Mouse (Mus musculus) adrenal gland, postnatal 14 days (tissue): ENCODE results near the gene B230219D22Rik. TPM values are rescaled to one million over a fixed set of nuclear protein-coding genes. Genes with fewer than 3 reads are reported as not detected.
"Not testable (repeated sequence)": the region's sequence is repeated elsewhere in the genome, so short reads cannot be mapped to it uniquely, and the experiment has no call there.

Source experiments
- DNase-seq: peaks from one replicate; pipeline ENCODE4 v3.0.0; 2021; ENCODE audit warnings: mixed read lengths
- long read RNA-seq, 2 experiments: library from polyadenylated mRNA; stranded (forward); transcript quantifications; one replicate each; pipeline ENCODE4 v2.0.0; 2021
- total RNA-seq: library from RNA; stranded (reverse); gene quantifications from 2 replicates; pipeline ENCODE4 v1.2.3, GENCODE M21; 2021

B230219D22Rik gene
- 53.9 and 55.4 TPM in 2 replicates for total RNA-seq
- long read RNA-seq, experiment 1, full-length matches to known transcripts: 13 of 32 reads
- long read RNA-seq, experiment 1, partial matches to known transcripts: 1 of 32 reads
- long read RNA-seq, experiment 1, other reads (novel, unspliced or antisense): 18 of 32 reads
- long read RNA-seq, experiment 2, full-length matches to known transcripts: 14 of 27 reads
- long read RNA-seq, experiment 2, partial matches to known transcripts: 2 of 27 reads
- long read RNA-seq, experiment 2, other reads (novel, unspliced or antisense): 11 of 27 reads

DNA sequence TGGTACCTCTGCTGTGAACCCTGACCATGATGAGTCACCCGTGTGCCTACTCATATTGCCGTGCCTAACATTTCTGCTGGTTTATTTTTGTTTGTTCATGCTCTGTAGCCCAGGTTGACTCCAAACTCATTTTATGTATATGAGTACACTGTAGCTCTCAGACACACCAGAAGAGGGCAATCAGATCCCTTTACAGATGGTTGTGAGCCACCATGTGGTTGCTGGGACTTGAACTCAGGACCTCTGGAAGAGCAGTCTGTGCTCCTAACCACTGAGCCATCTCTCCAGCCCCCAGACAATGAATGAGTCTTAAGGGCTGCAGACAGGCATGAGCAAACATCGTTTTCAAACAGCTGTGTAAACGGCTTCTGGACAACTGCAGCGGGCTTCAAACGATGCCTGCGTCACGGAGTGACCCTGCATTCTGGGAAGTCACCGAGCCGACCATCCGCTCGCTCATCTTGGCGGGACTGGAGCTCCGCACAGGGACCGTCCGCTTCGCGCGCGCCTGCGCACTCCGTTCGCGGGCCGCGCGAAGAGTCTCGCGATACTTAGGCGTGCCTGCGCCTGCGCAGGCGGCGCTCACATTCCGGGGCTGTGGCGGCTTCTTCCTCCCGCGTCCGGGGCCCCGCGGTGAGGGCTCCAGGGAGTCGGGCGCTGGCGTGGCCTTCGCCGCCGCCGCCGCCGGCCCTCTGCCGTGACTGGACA, at the start of gene B230219D22Rik:
Gene B230219D22Rik (plus strand): TSS at position 590 of the 708 bp plus-strand sequence.
- DNase-seq: peak; percentile 94

DNA sequence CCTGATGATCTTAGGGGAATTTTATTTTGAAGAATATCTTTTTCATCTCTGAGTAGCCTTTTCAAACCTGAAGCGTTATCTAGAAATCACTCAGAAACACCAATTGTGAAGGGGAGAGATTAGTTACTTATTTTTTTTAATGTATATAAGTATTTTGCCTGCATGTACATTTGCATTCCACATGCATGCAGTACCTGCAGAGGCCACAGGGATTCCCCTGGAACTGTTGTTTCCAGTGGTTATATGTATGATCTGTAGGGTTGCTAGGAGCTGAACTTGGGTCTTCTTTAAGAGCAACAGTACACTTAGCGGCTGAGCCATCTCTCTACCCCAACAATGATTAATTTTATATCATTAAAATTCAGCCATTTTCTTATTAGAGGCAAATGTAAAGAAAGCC, 48.4 kb upstream of the B230219D22Rik start:
- no peak for DNase-seq

DNA sequence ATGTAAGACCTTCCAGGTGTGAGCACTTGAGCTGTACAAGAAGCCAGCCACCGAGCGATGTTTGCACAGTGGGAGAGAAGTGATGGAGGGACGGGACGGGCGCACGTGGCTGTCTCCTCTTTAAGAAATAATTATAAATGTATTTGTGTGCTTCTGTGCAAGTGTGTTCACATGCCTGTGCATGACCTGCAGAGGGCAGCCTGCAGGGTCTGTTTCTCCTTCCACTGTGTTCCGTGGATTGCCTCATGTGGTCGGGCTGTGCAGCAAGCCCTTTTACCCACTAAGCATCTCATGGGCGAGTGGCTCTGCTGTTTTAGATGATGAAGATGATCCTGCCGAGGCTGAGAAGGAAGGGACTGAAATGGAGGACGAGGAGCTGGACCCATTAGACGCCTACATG, 42.8 kb upstream of the B230219D22Rik start:
- DNase-seq: no peak

DNA sequence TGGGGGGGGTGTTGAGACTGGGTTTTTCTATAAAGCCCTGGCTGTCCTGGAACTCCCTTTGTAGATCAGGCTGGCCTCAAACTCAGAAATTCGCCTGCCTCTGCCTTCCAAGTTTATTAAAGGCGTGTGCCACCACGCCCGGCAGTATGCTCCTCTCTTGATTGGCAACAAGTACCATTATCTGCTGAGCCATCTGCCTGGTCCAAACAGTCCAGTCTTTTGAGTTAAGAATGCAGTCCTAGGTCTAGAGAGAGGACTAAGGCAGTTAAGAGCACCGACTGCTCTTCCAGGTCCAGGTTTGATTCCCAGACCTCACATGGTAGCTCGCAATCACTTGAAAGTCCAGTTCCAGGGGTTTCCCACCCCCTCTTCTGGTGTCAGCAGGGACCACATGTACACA, 41.9 kb upstream of the B230219D22Rik start:
- no peak for DNase-seq

DNA sequence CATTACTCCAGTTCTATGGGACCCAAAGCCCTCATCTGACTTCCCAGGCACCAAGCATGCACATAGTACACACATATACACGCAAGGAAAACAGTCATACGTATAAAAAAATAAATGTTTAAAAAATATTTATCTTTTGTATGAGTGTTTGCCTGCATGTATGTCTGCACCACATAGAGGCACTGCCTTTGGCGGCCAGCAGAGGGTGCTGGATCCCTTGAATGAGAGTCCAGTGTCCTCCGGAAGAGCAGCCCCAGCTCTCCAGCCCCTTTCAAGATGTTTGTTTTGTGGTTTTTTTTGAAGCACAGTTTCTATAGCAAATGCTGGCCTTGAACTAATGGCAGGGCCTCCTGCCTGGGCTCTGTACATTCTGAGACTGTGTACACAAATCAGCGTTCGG, 24.4 kb upstream of the B230219D22Rik start:
- peak; percentile 73 for DNase-seq

DNA sequence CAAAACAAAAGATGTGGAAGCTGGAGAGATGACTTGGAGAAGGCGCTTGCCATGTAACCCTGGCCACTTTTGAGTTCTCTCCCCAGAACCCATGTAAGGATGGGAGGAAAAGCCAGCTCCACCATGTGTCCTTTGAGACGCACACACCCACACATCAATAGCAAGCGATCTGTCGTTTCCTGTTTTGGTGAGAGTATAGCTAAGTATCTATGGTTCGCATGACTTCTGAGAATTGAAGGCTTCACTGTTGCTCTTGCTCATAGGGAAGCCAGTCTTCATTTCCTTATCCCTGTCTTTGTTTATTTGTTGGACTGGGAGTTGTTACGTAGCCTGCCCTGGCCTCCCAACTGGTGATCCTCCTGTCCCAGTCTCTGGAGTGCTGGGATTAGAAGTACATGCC, 20.2 kb upstream of the B230219D22Rik start:
- DNase-seq: no peak

DNA sequence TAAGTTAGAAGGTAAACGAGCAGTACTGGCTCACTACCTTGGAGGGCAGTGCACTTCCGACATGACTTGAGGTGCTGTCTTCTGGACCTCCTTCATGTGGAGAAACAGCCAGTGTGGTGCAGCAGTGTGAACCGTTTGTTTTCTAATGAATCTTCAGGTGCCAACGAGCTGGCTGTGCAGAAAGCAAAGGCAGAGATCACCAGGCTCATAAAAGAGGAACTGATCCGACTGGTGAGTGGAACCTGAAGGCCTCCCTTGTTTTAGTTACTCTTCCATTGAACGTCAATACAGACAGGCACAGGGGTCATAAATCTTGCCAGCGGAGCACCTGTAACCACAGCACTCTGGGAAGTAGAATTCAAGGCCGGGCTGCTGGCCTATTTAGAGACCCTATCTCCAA, 15.6 kb upstream of the B230219D22Rik start:
- DNase-seq: no peak

DNA sequence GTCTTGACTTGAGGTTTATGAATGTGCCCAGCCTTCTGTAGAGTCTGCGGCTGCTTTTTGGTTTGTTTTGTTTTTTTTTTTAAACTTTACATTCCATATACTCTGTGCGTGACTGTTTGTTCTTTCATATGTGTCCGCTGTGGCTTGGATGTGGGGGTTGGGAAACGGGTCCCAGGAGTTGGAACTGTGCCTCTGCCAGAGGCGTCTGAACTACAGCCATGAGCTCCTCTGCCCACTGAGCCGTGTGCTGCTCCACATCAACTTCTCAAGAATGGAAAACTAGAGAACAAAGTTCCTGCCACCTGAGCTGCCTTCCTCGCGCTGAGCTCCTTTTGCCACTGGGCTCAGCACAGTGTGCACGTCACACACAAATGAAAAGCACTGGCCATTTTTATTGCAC, 10.7 kb upstream of the B230219D22Rik start:
- no peak for DNase-seq

DNA sequence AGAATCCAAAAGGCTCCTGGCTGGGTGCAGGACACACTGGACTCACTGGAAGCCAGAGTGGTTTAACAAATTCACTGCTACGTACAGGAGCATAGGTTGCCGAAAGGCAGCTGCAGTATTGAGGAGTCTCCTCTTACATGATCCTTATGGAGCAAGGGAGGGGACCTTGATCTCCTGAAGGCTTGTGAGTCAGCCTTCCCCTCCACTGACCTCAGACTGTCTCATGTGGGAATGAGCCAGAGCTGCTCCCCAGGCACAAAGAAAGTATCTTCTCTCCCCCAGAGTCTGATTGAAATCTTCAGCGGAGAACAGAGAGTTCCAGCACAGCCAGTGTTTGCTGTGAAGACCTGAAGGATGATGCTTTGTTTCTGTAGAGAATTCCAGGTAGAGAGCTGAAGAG, 9.3 kb upstream of the B230219D22Rik start:
- DNase-seq: peak; percentile 34

DNA sequence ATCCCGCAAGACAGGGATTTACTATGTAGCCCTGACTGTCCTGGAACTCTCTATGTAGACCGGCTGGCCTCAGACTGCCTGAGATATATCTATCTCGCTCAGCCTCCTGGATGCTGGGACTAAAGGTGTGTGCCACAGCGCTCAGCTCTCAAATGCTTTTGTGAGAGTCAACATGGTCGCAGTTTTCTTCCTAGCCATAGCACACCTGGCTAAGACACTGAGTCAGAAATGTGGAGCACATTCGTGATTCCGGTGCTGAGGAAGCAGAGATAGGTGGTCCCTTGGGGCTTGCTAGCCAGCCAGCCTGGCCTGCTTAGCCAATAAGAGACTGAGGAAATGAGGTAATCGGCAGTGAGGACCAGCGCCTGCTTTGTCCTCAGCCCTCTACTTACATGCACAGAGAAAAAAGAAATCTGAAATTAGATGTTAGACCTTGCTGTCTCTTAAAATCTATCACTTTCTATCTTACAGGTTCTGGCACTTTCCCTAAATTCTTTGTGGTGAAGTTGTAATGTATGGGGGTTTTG, 6.8 kb upstream of the B230219D22Rik start:
- DNase-seq: no peak

DNA sequence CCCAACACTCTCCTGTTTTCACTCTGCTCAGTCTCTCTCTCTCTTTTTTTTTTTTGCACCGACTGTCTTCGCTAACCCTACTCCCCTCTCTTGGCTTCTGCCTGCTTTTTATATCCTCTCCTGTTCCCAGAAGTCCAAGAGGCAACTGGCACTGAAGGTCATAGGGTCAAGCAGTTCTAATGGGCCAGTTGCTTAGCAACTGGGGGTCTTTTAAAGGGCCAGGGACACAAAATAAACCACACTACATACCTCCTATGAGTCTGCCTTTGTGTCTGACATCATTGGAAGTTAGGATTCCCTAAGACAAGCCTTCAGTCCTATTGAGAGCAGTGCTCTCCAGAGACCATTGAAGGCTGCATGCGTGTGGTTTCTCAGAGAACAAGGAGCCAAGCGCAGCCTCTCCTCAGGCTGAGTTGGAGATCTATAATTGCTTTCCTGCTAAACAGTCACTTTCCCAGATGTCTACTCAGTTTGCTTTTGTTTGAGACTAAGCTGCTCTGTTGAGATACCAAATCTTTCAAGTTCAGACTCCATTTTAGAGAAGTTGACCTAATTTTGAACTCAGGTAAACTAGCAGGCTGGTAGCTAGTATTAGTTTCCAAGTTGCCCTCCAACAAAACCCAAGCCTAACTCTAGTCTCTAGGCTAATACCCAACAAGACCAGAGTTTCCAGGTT, 4.9 kb upstream of the B230219D22Rik start:
- DNase-seq: no peak

DNA sequence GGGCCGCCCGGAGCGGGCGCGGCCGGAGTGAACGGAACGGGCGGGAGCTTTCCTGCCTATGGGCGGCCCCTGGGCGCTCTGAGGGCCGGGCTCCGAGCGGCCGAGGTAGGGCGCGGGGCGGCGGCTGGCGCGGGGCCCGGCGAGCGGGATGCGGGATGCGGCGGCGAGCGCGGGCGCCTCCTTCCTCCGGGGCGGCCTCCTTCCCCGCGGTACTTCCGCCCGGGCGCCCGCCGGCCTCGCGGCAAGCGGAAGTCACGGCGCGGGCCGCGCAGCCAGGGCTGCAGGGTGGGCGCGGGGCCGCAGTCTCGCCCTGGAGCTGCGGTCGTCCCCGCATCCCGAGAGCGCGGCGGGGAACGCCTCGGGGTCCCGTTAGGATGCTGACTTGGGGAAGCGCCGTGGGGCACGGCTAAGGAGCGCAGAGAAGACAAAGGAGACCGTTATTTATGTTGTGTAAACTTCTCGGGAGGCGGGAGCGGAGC, 358 bp downstream of the B230219D22Rik start:
- peak; percentile 66 for DNase-seq

DNA sequence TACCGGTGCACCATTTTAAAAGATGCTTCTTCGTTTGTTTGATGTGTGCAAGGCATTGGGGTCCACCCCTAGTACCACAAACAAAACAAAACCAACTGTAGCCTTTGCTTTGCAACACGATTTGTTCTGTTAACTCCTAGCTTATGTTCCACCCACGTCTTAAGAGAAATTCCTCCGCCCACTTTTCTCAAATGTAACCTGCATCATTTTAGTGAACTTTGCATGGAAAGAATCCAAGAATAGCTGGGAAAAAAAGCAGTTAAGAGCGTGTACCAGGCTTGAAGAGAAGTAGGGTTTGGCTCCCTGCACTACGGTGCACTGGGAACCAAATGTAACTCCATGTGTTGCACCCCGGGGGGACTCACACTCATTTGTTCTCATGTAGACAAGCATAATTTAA, 1.2 kb downstream of the B230219D22Rik start:
- no peak for DNase-seq

DNA sequence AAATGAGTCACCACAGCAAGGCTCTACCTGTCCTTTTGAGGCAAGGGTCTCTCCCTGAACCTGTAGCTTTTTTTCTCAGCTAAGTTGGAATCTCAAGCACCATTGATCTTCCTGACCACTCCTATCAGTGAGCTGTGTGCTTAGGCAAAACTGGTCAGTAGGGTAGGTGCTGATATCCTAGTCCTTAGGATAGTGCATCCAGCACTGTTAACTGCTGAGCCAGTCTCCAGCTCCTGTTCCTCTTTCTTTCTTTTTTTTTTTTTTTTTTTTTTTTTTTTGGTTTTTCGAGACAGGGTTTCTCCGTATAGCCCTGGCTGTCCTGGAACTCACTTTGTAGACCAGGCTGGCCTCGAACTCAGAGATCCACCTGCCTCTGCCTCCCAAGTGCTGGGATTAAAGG, 3.1 kb downstream of the B230219D22Rik start:
- DNase-seq: not testable (repeated sequence)

DNA sequence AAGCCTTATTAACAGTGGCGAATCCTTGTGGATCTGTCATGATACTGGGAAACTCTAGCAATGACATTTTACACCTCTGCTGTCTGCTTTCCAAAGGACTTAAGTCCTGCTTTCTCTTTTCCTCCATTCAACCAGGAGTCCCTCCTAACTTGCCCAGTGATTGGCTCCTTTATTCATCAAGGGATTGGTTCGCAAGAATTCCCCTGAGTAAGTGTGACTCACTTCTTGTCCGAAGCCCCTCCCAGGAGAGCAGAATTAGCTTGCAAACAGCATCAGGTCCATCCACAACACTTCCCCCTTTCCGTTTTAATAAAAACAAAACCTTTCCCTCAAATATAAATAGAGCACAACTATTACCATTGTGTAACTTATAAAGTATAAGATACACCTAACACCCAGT, 11.4 kb downstream of the B230219D22Rik start:
- no peak for DNase-seq

DNA sequence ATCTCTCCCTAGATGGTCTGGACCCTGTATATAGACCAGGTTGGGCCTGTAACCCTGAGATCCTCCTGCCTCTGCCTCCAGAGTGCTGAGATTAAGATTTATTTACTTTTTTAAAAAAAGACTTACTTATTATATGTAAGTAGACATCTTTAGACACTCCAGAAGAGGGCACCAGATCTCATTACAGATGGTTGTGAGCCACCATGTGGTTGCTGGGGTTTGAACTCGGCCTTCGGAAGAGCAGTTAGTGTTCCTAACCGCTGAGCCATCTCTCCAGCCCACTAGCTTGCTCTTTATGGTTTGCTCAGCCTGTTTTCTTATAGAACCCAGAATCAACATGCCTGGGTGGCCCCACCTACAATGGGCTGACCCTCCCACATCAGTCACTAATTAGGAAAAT, 19.9 kb downstream of the B230219D22Rik start:
- DNase-seq: no peak

DNA sequence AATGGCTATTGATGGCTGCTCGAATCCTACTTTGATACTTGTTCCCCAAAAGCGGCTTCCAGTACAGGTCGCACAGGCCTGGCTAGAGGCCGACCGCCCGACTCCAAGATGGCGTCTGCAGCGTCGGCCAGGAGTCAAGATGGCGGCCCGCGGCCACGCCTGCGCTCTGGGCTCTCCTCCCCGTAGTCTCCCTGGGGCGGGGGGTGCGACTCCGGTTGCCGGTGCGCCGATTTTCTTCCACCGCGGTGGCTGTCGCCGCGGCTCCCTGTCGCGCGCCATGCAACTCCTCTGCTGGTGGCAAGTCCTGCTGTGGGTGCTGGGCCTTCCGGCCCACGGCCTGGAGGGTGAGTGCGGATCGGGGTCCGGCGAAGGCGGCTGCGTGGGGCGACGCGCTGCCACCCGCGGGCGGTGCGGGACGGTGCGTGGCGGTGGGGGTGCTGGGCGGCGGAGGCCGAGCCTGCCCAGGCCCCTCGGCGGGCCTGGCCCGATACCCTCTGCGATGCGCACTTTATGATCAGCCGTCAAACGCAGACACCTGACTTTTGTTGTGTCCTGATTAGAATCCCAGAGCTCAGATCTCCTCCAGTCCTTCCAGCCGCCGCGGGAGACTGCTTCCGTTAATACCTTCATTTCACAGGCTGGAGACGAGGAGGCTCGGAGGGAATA, 21.7 kb downstream of the B230219D22Rik start, which contains the start of gene Txndc15:
Gene Txndc15 (plus strand): TSS at position 150 of the 666 bp plus-strand sequence.
- DNase-seq: peak; percentile 94

DNA sequence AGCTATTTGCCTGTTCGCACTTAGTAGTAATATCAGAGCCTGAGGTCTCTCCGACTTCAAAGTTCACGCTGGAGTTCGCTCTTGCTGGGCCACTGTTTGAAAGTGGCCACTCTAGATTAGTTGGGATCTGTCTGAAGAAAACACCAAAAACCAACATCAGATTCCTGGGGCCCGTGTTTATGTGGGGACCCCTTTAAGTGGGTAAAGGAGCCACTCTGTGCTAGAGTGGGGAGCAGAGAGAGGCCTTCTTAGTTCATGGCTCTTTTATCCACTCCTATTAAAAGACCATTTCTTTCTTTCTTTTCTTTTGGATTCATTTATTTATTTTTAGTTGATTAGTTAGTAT, 22.2 kb downstream of the B230219D22Rik start:
- DNase-seq: no peak

DNA sequence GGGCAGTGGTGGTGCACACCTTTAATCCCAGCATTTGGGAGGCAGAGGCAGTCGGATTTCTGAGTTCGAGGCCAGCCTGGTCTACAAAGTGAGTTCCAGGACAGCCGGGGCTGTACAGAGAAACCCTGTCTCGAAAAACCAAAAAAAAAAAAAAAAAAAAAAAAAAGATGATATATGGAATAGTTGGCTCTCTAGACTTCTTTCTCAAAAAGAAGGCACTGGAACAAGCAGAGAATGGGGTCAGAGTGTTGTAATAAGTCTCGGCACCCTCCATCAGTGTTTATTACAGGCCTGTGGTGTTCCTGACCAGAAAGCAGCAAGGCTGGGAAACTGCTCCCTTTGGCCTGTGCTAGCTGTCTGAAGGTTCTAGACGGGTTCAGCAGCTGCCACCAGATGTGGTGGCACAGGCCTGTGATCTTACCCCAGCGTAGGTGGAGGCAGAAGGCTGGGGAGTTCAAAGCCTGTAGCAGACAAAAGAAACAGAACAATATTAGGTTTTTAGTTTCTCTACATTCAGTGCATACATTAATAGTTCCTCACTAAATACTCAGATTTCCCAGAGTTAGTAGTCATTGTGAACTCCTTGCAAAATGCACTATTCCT, 23.1 kb downstream of the B230219D22Rik start:
- DNase-seq: no peak

DNA sequence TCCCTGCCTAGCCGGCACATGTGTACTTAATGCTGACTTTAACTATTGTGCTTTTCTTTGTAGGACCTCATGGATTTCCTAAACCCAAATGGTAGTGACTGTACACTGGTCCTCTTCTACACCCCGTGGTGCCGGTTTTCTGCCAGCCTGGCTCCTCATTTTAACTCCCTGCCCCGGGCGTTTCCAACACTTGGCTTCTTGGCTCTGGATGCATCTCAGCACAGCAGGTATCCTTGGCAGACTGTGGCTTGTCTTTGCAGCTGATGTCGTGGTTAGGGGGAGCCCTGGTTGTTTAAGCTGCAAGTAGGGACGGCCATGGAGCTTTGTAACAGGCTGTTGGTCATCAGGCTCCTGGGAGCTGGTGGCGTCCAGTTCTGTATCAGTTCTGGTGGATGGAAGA, 28.6 kb downstream of the B230219D22Rik start:
- no peak for DNase-seq

DNA sequence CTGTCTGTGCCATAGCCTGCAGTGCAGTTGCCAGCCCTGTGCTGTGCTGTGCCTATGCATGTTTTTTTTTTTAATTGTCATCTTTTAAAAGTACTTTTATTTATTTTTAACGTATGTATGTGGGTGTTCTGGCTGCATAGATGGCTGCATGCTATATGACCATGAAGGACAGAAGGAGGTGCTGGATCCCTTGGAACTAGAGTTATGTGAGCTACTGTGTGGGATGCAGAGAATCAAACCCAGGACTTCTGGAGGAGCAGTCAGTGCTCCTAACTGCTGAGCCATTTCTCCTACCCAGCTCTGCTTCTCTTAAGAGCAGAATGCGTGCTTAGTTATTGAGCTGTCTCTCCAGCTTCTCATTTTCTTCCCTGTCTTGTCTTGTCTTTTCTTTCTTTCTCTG, 29.1 kb downstream of the B230219D22Rik start:
- DNase-seq: no peak

DNA sequence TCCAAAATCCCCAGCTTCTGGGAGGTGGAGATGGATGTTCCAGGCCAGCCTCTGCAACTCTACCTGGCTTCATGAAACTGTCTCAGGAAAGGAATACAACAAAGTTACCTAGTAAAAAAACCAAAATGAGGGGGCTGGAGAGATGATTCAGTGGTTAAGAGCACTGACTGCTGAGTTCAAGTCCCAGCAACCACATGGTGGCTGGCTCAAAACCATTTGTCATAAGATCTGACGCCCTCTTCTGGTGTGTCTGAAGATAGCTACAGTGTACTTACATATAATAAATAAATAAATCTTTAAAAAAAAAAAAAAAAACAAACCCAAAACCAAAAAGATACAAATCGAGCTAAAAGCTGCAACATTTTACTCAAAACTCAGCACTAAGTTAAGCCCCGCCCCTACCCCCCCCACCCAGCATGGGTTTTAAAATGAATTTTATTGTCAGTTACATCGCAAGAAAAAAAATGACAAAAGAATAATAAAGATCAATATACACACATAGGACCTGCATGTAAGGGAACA, 33.7 kb downstream of the B230219D22Rik start:
- no peak for DNase-seq
